Mouse (Mus musculus): Measurements from ENCODE around the gene Bcorl1.

Bcorl1 gene

GRCm38 (mm10) chrX:48410388-48410776 lies 69.2 kb downstream of the Bcorl1 start:
- Histone ChIP-seq H3K4me1 (replicated peaks; ENCODE audit: low read depth, low read length) (peaks cover 17% of the 10 kb centered on the region), H3K36me3 (ENCODE audit: insufficient read depth, low read length) (no peaks in the 10 kb centered on the region), H3K9me3 (ENCODE audit: low read length) (no peaks in the 10 kb centered on the region), H3K4me3 (replicated peaks; ENCODE audit: low read length) (peak overlapping the region; percentile 81), H3K27me3 (ENCODE audit: insufficient read depth, low read length) (no peaks in the 10 kb centered on the region; the same call in 1 of the 2 replicates)
- TF ChIP-seq CTCF (conservative IDR thresholded peaks at IDR 0.05; ENCODE audit: low read length) (0 out of 2 replicates have a peak, but pooled peaks have one; percentile 26), POU5F1 (IDR thresholded peaks at IDR 0.05; ENCODE audit: borderline replicate concordance, low read length) (no peak)

DNA sequence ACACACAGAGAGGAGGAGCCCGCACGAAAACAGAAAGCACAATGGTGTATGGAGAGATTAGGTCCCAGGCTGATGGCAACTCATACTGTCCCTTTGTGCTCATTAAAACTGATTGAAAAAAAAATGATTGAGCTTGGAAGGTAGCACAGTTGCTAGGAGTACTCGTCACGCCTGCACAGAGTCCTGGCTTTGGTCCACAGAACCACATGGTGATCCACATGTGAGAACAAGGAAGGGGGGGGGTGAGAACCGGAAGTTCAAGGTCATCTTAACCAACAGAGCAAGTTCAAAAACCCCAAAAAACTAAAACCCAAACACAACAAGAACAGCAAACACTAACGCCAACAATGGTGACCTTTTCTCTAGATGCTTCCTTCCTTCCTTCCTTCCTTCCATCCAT lies 71.5 kb downstream of the Bcorl1 start:
- Histone ChIP-seq H3K4me3 (replicated peaks; ENCODE audit: low read length) (no peak overlapping the region), H3K9me3 (ENCODE audit: low read length) (no peaks in the 10 kb centered on the region), H3K36me3 (ENCODE audit: insufficient read depth, low read length) (0 out of 2 replicates have a peak, but pooled peaks cover 3% of the 10 kb centered on the region), H3K27me3 (ENCODE audit: insufficient read depth, low read length) (no peaks in the 10 kb centered on the region; the same call in 1 of the 2 replicates), H3K4me1 (replicated peaks; ENCODE audit: low read depth, low read length) (peaks cover 14% of the 10 kb centered on the region)
- TF ChIP-seq NANOG (IDR thresholded peaks at IDR 0.05; ENCODE audit: borderline replicate concordance, low read length) (no peak), CTCF (conservative IDR thresholded peaks at IDR 0.05; ENCODE audit: low read length) (no peak), POU5F1 (IDR thresholded peaks at IDR 0.05; ENCODE audit: borderline replicate concordance, low read length) (no peak)

GRCm38 (mm10) chrX:48414291-48414690 lies 73.1 kb downstream of the Bcorl1 start:
- Histone ChIP-seq H3K9me3 (ENCODE audit: low read length) (no peaks in the 10 kb centered on the region), H3K36me3 (ENCODE audit: insufficient read depth, low read length) (0 out of 2 replicates have a peak, but pooled peaks cover 3% of the 10 kb centered on the region), H3K4me1 (replicated peaks; ENCODE audit: low read depth, low read length) (peaks cover 10% of the 10 kb centered on the region), H3K4me3 (replicated peaks; ENCODE audit: low read length) (no peak overlapping the region), H3K27me3 (ENCODE audit: insufficient read depth, low read length) (no peaks in the 10 kb centered on the region; the same call in 1 of the 2 replicates)
- TF ChIP-seq NANOG (IDR thresholded peaks at IDR 0.05; ENCODE audit: borderline replicate concordance, low read length) (no peak), POU5F1 (IDR thresholded peaks at IDR 0.05; ENCODE audit: borderline replicate concordance, low read length) (no peak), CTCF (conservative IDR thresholded peaks at IDR 0.05; ENCODE audit: low read length) (no peak)

DNA sequence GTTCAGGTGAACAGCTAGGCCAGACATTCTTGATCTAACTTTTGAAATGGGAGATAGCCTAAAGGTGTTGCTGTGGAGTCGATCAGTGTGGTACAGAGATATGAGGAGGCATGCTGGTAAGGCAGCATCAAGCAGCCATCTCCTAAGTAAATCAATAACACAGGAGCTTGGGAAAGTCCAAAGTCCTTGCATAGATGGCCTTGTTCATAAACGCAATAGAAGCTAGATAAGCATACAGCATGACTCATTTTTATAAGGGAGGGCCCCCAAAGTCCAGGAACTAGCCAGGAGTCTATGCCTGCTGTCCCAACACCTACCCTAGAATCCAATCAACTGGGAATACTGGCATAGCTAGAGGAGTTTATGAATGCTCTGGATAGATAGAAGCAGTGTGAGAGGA lies 77.3 kb downstream of the Bcorl1 start:
- Histone ChIP-seq H3K36me3 (ENCODE audit: insufficient read depth, low read length) (0 out of 2 replicates have a peak, but pooled peaks cover 3% of the 10 kb centered on the region), H3K4me3 (replicated peaks; ENCODE audit: low read length) (no peak overlapping the region), H3K27me3 (ENCODE audit: insufficient read depth, low read length) (no peaks in the 10 kb centered on the region), H3K9me3 (ENCODE audit: low read length) (no peaks in the 10 kb centered on the region), H3K4me1 (replicated peaks; ENCODE audit: low read depth, low read length) (no peaks in the 10 kb centered on the region)
- TF ChIP-seq POU5F1 (IDR thresholded peaks at IDR 0.05; ENCODE audit: borderline replicate concordance, low read length) = no peak
- TF ChIP-seq CTCF (conservative IDR thresholded peaks at IDR 0.05; ENCODE audit: low read length) = no peak
- TF ChIP-seq NANOG (IDR thresholded peaks at IDR 0.05; ENCODE audit: borderline replicate concordance, low read length) = no peak

- TF ChIP-seq POU5F1 (IDR thresholded peaks at IDR 0.05; ENCODE audit: borderline replicate concordance, low read length) (no peak), NANOG (IDR thresholded peaks at IDR 0.05; ENCODE audit: borderline replicate concordance, low read length) (no peak), CTCF (conservative IDR thresholded peaks at IDR 0.05; ENCODE audit: low read length) (peak; percentile 95)
- no peaks in the 10 kb centered on the region for H3K9me3 ChIP-seq (ENCODE audit: low read length)
- H3K36me3 ChIP-seq (ENCODE audit: insufficient read depth, low read length) = no peaks in the 10 kb centered on the region
- H3K27me3 ChIP-seq (ENCODE audit: insufficient read depth, low read length) = no peaks in the 10 kb centered on the region
- no peak overlapping the region for H3K4me3 ChIP-seq (replicated peaks; ENCODE audit: low read length)
- H3K4me1 ChIP-seq (replicated peaks; ENCODE audit: low read depth, low read length) = peaks cover 34% of the 10 kb centered on the region
These were observed 81.8 kb downstream of the Bcorl1 start for GRCm38 (mm10) chrX:48422986-48423385.

- Histone ChIP-seq H3K4me3 (replicated peaks; ENCODE audit: low read length) (no peak overlapping the region), H3K36me3 (ENCODE audit: insufficient read depth, low read length) (no peaks in the 10 kb centered on the region), H3K9me3 (ENCODE audit: low read length) (no peaks in the 10 kb centered on the region), H3K27me3 (ENCODE audit: insufficient read depth, low read length) (no peaks in the 10 kb centered on the region), H3K4me1 (replicated peaks; ENCODE audit: low read depth, low read length) (peaks cover 41% of the 10 kb centered on the region)
- TF ChIP-seq POU5F1 (IDR thresholded peaks at IDR 0.05; ENCODE audit: borderline replicate concordance, low read length) = no peak
- no peak for TF ChIP-seq NANOG (IDR thresholded peaks at IDR 0.05; ENCODE audit: borderline replicate concordance, low read length)
- TF ChIP-seq CTCF (conservative IDR thresholded peaks at IDR 0.05; ENCODE audit: low read length) = no peak
These were observed 82.5 kb downstream of the Bcorl1 start for GRCm38 (mm10) chrX:48423671-48424070.

DNA sequence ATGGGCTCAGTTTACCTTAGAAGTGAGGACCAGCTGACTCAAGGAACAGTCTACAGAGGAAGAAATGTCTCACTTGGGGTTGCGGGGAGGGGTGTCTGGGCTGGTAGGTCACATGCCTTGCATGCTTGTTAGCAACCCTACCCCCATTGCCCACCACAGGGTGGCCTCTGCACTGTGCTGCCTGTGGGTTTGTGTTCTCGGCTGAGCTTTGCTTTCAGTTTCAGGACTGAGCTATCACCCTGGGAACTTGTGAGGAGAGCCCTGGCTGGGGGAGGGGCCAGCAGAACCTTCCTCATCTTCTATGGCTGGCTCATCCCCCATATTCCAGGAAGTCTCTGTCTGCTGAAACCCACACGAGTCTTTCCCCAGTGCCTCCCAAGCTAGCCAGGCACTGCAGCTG lies 83.4 kb downstream of the Bcorl1 start:
- Histone ChIP-seq H3K4me1 (replicated peaks; ENCODE audit: low read depth, low read length) (peaks cover 42% of the 10 kb centered on the region), H3K9me3 (ENCODE audit: low read length) (no peaks in the 10 kb centered on the region), H3K36me3 (ENCODE audit: insufficient read depth, low read length) (no peaks in the 10 kb centered on the region), H3K27me3 (ENCODE audit: insufficient read depth, low read length) (no peaks in the 10 kb centered on the region), H3K4me3 (replicated peaks; ENCODE audit: low read length) (no peak overlapping the region)
- TF ChIP-seq POU5F1 (IDR thresholded peaks at IDR 0.05; ENCODE audit: borderline replicate concordance, low read length) (no peak), CTCF (conservative IDR thresholded peaks at IDR 0.05; ENCODE audit: low read length) (no peak), NANOG (IDR thresholded peaks at IDR 0.05; ENCODE audit: borderline replicate concordance, low read length) (no peak)

DNA sequence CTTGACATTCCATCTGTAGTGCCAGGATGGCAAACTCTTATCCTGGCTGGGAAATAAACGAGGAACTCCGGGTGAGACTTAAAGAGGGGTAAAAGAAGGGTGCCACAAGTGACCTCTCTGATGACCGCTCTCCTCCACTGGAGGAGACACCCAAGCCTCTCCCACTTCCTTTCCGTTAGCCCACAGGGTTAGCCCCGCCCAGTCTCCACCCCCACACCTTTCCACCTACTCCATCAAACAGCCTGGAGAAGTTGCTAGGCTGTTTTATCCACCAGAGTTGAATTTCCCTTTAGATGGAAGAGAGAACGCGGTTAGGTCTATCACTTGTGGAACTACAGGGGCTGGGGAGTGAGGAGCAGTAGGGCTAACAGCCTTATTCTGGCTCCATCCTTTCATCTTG lies 84.1 kb downstream of the Bcorl1 start:
- no peaks in the 10 kb centered on the region for H3K36me3 ChIP-seq (ENCODE audit: insufficient read depth, low read length)
- no peak for TF ChIP-seq POU5F1 (IDR thresholded peaks at IDR 0.05; ENCODE audit: borderline replicate concordance, low read length)
- TF ChIP-seq CTCF (conservative IDR thresholded peaks at IDR 0.05; ENCODE audit: low read length) = no peak
- TF ChIP-seq NANOG (IDR thresholded peaks at IDR 0.05; ENCODE audit: borderline replicate concordance, low read length) = no peak
- no peak overlapping the region for H3K4me3 ChIP-seq (replicated peaks; ENCODE audit: low read length)
- H3K9me3 ChIP-seq (ENCODE audit: low read length) = no peaks in the 10 kb centered on the region
- H3K27me3 ChIP-seq (ENCODE audit: insufficient read depth, low read length) = no peaks in the 10 kb centered on the region
- peaks cover 48% of the 10 kb centered on the region for H3K4me1 ChIP-seq (replicated peaks; ENCODE audit: low read depth, low read length)

DNA sequence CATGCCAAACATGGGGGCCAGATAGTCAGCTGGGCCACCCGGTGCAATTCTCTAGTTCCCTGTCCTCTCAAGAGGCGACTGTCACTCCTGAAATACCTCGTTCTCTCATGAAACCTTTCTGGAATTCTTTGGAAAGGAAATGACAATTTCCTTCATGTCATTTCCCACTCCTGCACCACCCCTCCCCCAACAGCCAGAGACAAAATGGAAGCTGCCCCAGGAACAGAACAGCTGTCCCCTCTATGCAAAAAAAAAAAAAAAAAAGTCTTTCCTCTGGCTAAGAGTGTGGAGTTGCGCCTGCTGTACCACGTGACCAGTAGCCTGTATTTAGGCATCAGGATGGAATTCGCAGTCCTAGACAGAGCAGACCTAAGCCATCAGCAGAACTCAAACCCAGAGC lies 87.1 kb downstream of the Bcorl1 start:
- Histone ChIP-seq H3K27me3 (ENCODE audit: insufficient read depth, low read length) (no peaks in the 10 kb centered on the region), H3K9me3 (ENCODE audit: low read length) (no peaks in the 10 kb centered on the region), H3K36me3 (ENCODE audit: insufficient read depth, low read length) (no peaks in the 10 kb centered on the region), H3K4me1 (replicated peaks; ENCODE audit: low read depth, low read length) (peaks cover 64% of the 10 kb centered on the region), H3K4me3 (replicated peaks; ENCODE audit: low read length) (no peak overlapping the region)
- TF ChIP-seq POU5F1 (IDR thresholded peaks at IDR 0.05; ENCODE audit: borderline replicate concordance, low read length) (no peak), NANOG (IDR thresholded peaks at IDR 0.05; ENCODE audit: borderline replicate concordance, low read length) (no peak)
